Mouse (Mus musculus) midbrain, embryonic 15.5 days (tissue): ENCODE results near the gene Commd9. TPM values are rescaled to one million over a fixed set of nuclear protein-coding genes. Genes with fewer than 3 reads are reported as not detected.

Source experiments
- ATAC-seq: fragments of 200-750 bp; cut with Nextera tagmentation; replicated peaks from 2 replicates; pipeline ENCODE4 v1.8.0; 2017; ENCODE audit warnings: moderate TSS enrichment
- H3K27ac ChIP-seq: fragments of 300-500 bp; sonication (generic); 2 replicates; pipeline ENCODE4 v1.5.1; 2015; ENCODE audit warnings: mild to moderate bottlenecking, inconsistent platforms
- H3K27me3 ChIP-seq: fragments of 300-500 bp; sonication (generic); replicated peaks from 2 replicates; pipeline ENCODE4 v1.6.1; 2015; ENCODE audit warnings: inconsistent platforms
- H3K36me3 ChIP-seq: fragments of 300-500 bp; sonication (generic); replicated peaks from 2 replicates; pipeline ENCODE4 v1.6.1; 2015; ENCODE audit warnings: inconsistent platforms
- H3K4me1 ChIP-seq: fragments of 300-500 bp; sonication (generic); 2 replicates; pipeline ENCODE4 v1.6.1; 2015; ENCODE audit warnings: inconsistent platforms
- H3K4me2 ChIP-seq: fragments of 300-500 bp; sonication (generic); 2 replicates; pipeline ENCODE4 v1.6.1; 2015; ENCODE audit warnings: inconsistent platforms, mild to moderate bottlenecking, moderate library complexity
- H3K4me3 ChIP-seq: fragments of 300-500 bp; sonication (generic); 2 replicates; pipeline ENCODE4 v1.5.1; 2015; ENCODE audit warnings: mild to moderate bottlenecking, inconsistent platforms
- H3K9ac ChIP-seq: fragments of 300-500 bp; sonication (generic); 2 replicates; pipeline ENCODE4 v1.6.1; 2015; ENCODE audit warnings: mild to moderate bottlenecking, inconsistent platforms
- H3K9me3 ChIP-seq: fragments of 300-500 bp; sonication (generic); 2 replicates; pipeline ENCODE4 v1.6.1; 2016; ENCODE audit warnings: inconsistent platforms
- WGBS: fragments of 180-500 bp; shearing (Covaris S2); methylation state at CpG from one replicate; pipeline ENCODE4 v1.1.7; 2015; ENCODE audit warnings: mixed read lengths; 5-methylcytosine and 5-hydroxymethylcytosine counted together
- polyA plus RNA-seq: library from polyadenylated mRNA; unstranded; fragments of >200 nt; fragmentation: Nextera tagmentation; extraction: Ambion mirVana; gene quantifications from 2 replicates; pipeline ENCODE4 v1.2.1, GENCODE M21; 2015

Gene Commd9
- 107 and 114 TPM in 2 replicates for polyA plus RNA-seq

DNA sequence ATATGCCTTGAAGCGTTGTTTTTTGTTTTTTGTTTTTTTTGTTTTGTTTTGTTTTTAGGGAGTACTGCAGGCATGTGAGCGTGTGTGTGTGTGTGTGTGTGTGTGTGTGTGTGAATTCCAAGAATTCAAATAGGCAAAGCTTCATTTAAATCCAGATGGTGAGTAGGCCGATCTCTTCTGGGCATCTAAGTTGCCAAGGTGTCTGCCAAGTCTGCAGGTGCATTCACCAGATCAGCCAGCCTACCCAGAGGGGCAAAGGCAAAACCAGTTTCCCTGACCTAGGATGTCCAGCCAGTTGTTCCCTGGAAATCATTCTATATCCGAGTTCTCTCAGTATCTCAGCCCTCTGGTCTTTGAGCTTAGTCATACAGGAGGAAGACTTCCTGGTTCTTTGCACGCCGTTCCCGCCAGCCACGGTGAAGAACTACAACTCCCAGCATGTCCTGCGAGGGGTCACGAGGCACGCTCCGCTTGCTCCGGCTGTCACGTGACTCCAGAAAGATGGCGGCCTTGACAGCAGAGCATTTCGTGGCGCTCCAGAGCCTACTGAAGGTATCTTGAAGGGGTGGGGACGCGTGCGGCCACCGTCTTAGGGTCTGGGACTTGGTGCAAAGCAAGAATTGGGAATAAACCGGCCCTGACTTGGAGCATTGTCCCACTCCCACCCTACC lies at the start of gene Commd9:
Commd9 (plus strand) TSS at position 480 of the 671 bp plus-strand sequence.
- Histone ChIP-seq H3K4me2 (peak within 1 kb of the TSS; percentile 60), H3K9me3 (no peaks in the 10 kb centered on the region), H3K9ac (peak within 1 kb of the TSS; percentile 67), H3K4me1 (peaks cover 16% of the 10 kb centered on the region), H3K4me3 (peak within 1 kb of the TSS; percentile 65), H3K36me3 (no peaks in the 10 kb centered on the region), H3K27ac (peak within 1 kb of the TSS; percentile 76), H3K27me3 (no peaks in the 10 kb centered on the region)
- peak; percentile 97 for ATAC-seq
- 11% methylated on average over 22 of the region's 22 CpGs for WGBS

DNA sequence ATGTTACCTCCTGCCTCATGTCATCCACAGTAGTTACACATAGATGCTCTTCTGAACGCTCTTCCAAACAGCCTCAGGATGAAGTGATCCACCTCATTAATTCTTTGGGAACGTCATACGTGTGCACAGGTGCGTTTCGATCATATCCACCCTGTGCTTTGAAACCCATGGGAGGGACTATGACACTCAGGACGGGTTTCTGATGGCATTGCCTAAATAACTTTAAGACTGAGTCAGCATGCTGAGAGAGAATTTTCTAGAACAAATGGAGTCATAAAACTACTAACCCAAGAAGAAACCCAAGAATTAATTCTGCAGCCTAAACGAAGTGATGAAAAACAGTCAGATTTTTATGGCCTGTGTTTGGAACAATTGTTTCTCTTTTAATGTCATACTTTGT lies 43.3 kb upstream of the Commd9 start:
- 90% methylated on average over 7 of the region's 7 CpGs for WGBS
- no peak overlapping the region for H3K4me3 ChIP-seq

DNA sequence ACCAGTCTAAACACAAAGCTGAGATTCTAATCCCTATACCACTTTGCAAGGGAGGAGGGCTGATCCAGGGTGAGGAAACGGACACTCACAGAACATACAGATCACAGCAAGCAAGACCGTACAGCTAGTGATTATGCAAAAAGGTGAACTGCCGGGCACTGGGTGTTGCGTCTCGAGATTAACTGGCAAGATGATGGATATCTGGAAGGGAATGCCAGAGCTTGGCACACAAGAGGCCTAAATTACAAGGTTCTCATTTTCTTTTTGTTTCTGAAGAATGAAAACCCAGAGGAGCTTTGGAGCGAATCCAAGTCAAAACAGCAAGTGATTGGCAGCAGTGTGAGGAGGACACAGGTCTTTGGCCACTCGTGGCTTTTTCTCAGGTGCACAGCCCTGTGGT lies 31.3 kb upstream of the Commd9 start:
- H3K27me3 ChIP-seq: no peaks in the 10 kb centered on the region
- no peak overlapping the region for H3K4me3 ChIP-seq
- no peak overlapping the region for H3K4me2 ChIP-seq
- no peaks in the 10 kb centered on the region for H3K4me1 ChIP-seq
- no peak overlapping the region for H3K9ac ChIP-seq
- H3K27ac ChIP-seq: no peak overlapping the region
- H3K9me3 ChIP-seq: no peaks in the 10 kb centered on the region
- H3K36me3 ChIP-seq: no peaks in the 10 kb centered on the region
- WGBS: 62% methylated on average over 7 of the region's 7 CpGs
- ATAC-seq: no peak

More for the DNA sequence above, 43.3 kb upstream of the Commd9 start:
- no peaks in the 10 kb centered on the region for H3K27me3 ChIP-seq
- H3K4me2 ChIP-seq: no peak overlapping the region
- H3K9me3 ChIP-seq: no peaks in the 10 kb centered on the region
- no peaks in the 10 kb centered on the region for H3K4me1 ChIP-seq
- H3K9ac ChIP-seq: no peak overlapping the region
- ATAC-seq: no peak
- H3K36me3 ChIP-seq: no peaks in the 10 kb centered on the region
- no peak overlapping the region for H3K27ac ChIP-seq

DNA sequence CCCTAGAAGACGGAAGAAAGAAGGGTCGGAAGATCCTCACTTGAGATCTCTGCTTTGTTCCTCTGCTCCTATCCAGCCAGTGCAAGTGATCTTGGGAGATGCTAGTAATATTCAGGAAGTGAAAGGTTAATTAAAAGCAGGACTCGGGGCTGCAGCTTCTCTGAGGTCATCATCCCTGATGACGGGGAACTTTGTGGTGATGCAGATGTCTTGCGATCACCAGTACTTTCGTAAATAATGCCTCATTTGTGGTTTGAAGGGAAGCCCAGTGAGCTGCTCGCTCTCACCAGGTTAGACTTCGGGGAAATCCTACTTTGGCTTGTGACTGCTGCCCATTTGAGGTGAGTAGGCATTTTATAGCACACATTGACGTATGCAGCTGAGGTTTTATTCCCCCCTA lies 29.9 kb upstream of the Commd9 start:
- Histone ChIP-seq H3K27me3 (no peaks in the 10 kb centered on the region), H3K9me3 (no peaks in the 10 kb centered on the region), H3K4me2 (no peak overlapping the region), H3K36me3 (no peaks in the 10 kb centered on the region), H3K9ac (no peak overlapping the region), H3K27ac (no peak overlapping the region), H3K4me1 (no peaks in the 10 kb centered on the region), H3K4me3 (no peak overlapping the region)
- WGBS: 93% methylated on average over 9 of the region's 9 CpGs
- ATAC-seq: no peak

DNA sequence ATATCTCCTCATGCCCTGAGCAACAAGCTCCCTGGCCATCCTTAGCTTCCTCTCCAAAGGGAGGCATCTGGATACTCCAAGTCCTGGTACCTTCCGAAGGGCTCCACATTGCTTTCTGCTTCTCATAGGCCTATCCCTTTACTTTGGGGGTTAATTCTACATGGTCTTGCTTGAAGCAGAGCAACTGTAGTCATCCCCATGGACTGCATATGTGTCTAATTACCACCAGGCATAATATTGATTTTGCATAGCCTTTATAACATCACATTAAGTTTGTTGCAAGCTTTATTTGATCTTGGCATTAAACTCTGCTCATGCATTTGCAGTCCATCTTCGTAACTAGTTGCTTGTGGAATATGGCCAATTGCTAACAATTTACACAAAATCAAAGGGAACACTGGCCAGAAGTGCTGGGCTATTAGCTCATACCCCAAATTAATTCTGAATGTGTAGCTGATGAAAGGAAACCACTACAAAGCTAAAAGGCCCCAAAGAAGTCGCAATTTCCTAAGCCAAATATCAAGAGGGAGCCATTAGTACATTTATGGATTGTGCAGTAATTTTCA lies 25.0 kb upstream of the Commd9 start:
- no peak overlapping the region for H3K4me3 ChIP-seq
- WGBS: 83% methylated on average over 3 of the region's 3 CpGs
- no peaks in the 10 kb centered on the region for H3K27me3 ChIP-seq
- no peak for ATAC-seq
- no peak overlapping the region for H3K9ac ChIP-seq
- no peak overlapping the region for H3K27ac ChIP-seq
- no peaks in the 10 kb centered on the region for H3K36me3 ChIP-seq
- no peaks in the 10 kb centered on the region for H3K4me1 ChIP-seq
- no peaks in the 10 kb centered on the region for H3K9me3 ChIP-seq
- no peak overlapping the region for H3K4me2 ChIP-seq

DNA sequence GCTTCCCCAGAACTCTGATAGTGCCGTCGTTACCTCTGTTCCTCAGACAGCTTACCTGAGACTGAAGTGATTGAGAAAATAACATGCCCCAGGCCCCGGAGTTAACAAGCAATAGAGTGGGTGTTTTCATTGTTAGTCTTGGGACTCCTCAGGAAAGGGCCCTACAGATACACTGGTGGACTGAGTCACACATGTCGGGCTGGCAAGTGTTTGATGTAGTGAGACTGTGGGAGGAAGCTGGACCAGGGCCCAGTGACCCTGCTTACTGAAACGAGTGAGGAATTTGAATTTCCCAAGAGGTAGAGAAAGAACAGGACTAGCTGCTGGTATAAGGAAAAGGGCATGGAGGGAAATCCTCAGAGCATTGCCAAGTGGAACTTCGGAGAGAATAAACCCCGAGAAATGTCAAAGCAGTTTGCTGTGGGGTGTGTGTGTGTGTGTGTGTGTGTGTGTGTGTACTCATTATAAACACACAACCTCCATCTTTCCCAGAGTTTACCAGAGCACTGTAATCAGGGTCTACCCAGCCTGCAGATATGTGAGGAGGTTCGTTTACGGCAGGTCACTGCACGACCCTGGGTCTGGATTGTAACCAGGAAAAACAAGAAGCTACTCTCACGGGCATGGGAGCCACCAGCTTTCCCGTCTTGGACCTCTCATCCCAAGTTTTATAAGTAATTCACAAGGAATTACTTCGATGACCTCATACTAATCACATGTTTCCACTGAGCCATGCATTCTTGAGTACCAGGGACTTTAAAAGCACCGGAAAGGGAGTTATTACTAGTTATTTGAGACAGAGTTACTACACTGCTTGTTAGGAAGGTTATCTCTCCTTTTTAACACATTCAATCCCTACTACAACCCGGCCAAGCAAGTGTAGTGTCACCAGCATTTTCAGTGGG lies 23.6 kb upstream of the Commd9 start:
- 73% methylated on average over 15 of the region's 15 CpGs for WGBS
- Histone ChIP-seq H3K4me1 (no peaks in the 10 kb centered on the region), H3K9me3 (no peaks in the 10 kb centered on the region), H3K9ac (no peak overlapping the region), H3K4me3 (no peak overlapping the region), H3K27ac (no peak overlapping the region), H3K4me2 (no peak overlapping the region), H3K36me3 (no peaks in the 10 kb centered on the region), H3K27me3 (no peaks in the 10 kb centered on the region)
- ATAC-seq: no peak

DNA sequence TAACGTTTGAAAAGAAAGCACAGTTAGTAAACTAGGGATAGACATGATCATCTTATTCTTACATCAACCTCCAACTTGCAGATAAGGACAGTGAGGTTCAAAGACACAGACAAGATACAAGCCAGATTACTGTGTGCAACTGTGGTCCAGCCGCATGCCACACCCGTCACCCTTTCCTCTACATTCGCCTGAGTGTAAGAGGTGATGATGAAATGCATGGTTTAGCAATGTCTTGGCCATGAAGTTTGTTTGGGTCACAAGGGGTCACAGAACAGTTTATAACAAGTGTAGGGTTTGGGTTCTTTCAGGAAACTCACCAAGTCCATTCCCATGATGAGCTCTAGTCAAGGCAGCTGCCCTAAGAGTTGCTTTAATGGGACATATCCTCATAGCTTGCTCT lies 17.4 kb upstream of the Commd9 start:
- no peaks in the 10 kb centered on the region for H3K27me3 ChIP-seq
- 92% methylated on average over 4 of the region's 4 CpGs for WGBS
- H3K9ac ChIP-seq: no peak overlapping the region
- H3K4me1 ChIP-seq: no peaks in the 10 kb centered on the region
- no peak overlapping the region for H3K4me2 ChIP-seq
- H3K4me3 ChIP-seq: no peak overlapping the region
- ATAC-seq: no peak
- H3K36me3 ChIP-seq: no peaks in the 10 kb centered on the region
- no peak overlapping the region for H3K27ac ChIP-seq
- no peaks in the 10 kb centered on the region for H3K9me3 ChIP-seq

DNA sequence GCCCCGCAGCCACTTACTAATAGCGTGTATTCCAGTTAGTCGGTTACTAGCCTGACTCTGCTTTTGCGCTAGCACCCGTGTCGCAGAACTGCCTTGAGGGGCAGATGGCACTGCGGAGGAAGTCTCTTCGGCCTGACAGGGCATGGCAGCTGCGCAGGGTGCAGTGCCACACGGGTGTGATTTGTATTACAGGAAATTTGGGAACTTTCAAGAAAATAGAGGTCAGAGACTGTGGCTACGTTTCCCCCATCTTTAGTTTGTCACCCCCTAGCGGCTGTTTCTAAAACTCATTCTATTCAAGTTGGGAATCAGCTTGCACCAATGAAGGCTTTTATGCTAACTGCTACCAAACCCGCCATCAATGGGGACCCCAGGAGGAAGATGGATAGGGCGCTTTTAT lies 14.9 kb upstream of the Commd9 start:
- no peaks in the 10 kb centered on the region for H3K27me3 ChIP-seq
- no peak overlapping the region for H3K4me3 ChIP-seq
- H3K9me3 ChIP-seq: no peaks in the 10 kb centered on the region
- 34% methylated on average over 14 of the region's 14 CpGs for whole genome bisulfite sequencing
- no peak overlapping the region for H3K27ac ChIP-seq
- no peaks in the 10 kb centered on the region for H3K36me3 ChIP-seq
- H3K4me2 ChIP-seq: no peak overlapping the region; the same call in 1 of the 2 replicates
- H3K9ac ChIP-seq: no peak overlapping the region
- no peaks in the 10 kb centered on the region for H3K4me1 ChIP-seq
- ATAC-seq: no peak

DNA sequence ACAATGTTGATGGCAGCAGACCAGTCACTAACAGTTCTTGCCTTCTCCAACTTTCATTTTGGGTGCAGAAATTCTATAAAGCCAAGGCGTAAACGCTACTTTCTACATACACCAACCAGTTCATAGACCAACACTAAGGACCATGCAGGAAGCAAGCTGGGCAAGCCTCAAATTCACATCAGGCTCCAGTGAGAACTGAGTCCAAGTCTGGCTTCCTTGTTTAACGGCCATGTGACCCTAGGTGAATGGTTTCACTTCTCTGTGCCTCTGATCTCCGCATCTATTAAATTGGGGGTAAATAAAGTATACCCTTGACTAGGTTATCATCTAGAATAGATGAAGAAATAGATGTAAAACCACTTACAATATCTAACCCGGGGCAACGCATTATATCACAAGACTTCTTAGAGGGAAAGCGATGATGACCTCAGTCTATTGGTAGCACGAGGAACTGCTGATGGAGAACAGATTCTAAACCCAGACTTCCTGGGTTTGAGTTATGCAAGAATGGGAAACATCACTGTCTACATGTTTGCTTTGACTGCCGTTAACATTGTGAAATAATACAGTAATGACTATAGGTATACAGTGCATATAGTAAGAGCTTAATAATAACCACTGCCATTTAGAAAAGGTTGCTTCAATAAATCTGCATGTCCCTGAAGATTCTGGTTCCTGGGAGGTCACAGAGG lies 4.4 kb upstream of the Commd9 start:
- Histone ChIP-seq H3K27ac (no peak overlapping the region), H3K9ac (no peak overlapping the region), H3K27me3 (no peaks in the 10 kb centered on the region), H3K9me3 (no peaks in the 10 kb centered on the region), H3K4me1 (peaks cover 7% of the 10 kb centered on the region), H3K36me3 (no peaks in the 10 kb centered on the region), H3K4me2 (no peak overlapping the region), H3K4me3 (no peak overlapping the region)
- WGBS: 92% methylated on average over 9 of the region's 9 CpGs
- ATAC-seq: no peak

DNA sequence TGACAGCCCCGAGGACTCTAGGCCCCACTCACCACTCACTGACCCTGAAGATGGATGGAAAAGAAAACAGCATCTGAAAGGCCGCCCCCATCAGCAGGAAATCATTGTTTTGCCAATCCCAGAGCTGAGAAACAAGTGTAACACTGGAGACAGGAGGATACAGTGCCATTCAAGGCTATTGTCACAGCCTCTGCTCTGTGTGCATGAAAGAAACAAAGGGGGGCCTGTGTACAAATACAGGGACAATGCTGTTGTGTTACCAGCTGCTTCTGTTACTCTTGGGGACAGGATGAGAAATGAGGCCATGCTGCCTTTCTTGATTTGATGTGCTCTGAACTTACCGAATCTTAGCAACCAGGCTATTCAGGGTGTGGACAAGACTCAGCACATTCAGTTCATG lies 3.0 kb upstream of the Commd9 start, which contains the start of gene Prr5l:
Prr5l (minus strand) TSS at position 30 of the 400 bp plus-strand sequence.
- Histone ChIP-seq H3K27ac (no peak within 1 kb of the TSS), H3K4me3 (no peak within 1 kb of the TSS), H3K36me3 (no peaks in the 10 kb centered on the region), H3K4me1 (peaks cover 16% of the 10 kb centered on the region), H3K4me2 (no peak within 1 kb of the TSS), H3K9ac (no peak within 1 kb of the TSS), H3K27me3 (no peaks in the 10 kb centered on the region), H3K9me3 (no peaks in the 10 kb centered on the region)
- ATAC-seq: no peak
- WGBS: 34% methylated on average over 3 of the region's 3 CpGs

DNA sequence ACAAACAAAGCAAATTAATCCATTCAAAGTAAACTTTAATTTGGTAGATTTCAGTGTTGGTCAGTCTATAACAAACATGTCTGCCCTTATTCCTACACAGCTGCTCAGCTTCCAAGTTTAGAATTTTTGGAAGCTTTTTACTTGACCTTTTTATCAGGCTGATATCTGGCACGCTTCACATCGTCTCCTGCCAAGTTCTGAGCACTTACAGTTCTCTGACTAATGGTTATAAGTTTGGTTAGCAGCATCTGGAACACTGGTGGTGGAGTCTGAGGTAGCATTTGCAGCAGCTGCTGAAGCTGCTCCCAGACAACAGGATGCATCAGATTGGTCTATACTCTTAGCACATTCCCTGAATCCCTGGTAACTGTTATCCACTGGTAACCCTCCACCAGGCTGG lies 1.8 kb upstream of the Commd9 start:
- no peak overlapping the region for H3K27ac ChIP-seq
- H3K9ac ChIP-seq: no peak overlapping the region
- peaks cover 16% of the 10 kb centered on the region for H3K4me1 ChIP-seq
- no peaks in the 10 kb centered on the region for H3K36me3 ChIP-seq
- no peaks in the 10 kb centered on the region for H3K27me3 ChIP-seq
- H3K9me3 ChIP-seq: no peaks in the 10 kb centered on the region
- no peak for ATAC-seq
- H3K4me3 ChIP-seq: no peak overlapping the region
- no peak overlapping the region for H3K4me2 ChIP-seq
- WGBS: 90% methylated on average over 2 of the region's 2 CpGs

DNA sequence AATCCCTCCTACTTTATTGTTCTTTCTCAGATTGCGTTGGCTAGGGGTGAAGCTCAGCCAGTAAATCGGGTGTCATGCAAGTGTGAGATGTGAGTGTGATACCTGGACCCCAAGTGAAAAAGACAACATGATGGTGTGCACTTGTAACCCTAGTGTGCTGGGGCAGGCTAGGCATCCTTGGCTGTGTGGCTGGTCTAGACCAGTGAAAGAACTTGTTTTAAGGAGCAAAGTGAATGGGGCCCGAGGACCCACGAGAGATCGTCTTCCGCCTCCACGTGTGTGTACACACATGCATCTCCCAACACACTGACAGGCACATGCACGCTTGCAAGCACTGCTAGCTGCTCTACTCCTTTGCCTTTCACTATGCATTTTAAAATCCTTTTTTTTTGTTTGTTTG lies 2.8 kb downstream of the Commd9 start:
- Histone ChIP-seq H3K27ac (no peak overlapping the region), H3K4me3 (no peak overlapping the region), H3K9ac (no peak overlapping the region), H3K36me3 (no peaks in the 10 kb centered on the region), H3K4me1 (peaks cover 19% of the 10 kb centered on the region), H3K9me3 (no peaks in the 10 kb centered on the region), H3K27me3 (no peaks in the 10 kb centered on the region), H3K4me2 (no peak overlapping the region)
- ATAC-seq: no peak
- 96% methylated on average over 8 of the region's 8 CpGs for WGBS
